8 mouse cellular contexts compared by ENCODE assay signal in the genomic region with DNA sequence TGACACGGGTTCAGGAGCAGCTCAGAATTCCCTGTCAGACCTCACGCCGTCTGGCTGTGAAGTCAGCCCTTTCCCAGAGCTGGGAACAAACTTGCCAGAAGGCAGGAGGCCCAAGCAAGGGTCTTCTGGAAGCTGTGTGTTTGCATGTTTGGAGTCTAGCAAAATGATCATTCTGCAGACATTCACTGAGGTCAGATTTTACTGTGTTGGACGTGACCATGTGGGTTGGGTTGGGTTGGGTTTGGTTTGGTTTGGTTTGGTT. TPM values are rescaled to one million over a fixed set of nuclear protein-coding genes. Genes with fewer than 3 reads are reported as not detected.
DNase-seq lines count a peak whose midpoint lies in the region; ATAC-seq and TF ChIP-seq lines count a peak whose summit lies in the region.

No protein-coding gene starts in this region.

- no peak overlapping the region for H3ac ChIP-seq in myocyte (ENCODE audit: control insufficient read depth, insufficient read length)

- peak overlapping the region; percentile 99 for H3K27ac ChIP-seq in kidney, embryonic 16.5 days (ENCODE audit: low read length)
- peak overlapping the region; percentile 97 for H3K27ac ChIP-seq in embryonic facial prominence, embryonic 12.5 days
- peak overlapping the region; percentile 90 for H3K27ac ChIP-seq in intestine, embryonic 14.5 days (ENCODE audit: low read depth)

- 23% methylated on average over 4 of the region's 4 CpGs for WGBS in kidney, embryonic 16.5 days
- 39% methylated on average over 4 of the region's 4 CpGs for WGBS in embryonic facial prominence, embryonic 12.5 days
- 27% methylated on average over 4 of the region's 4 CpGs for WGBS in intestine, embryonic 14.5 days

- H3K79me2 ChIP-seq in myocyte (ENCODE audit: control insufficient read depth, insufficient read depth) = no peaks in the 10 kb centered on the region

- H3K4me3 ChIP-seq in kidney, embryonic 16.5 days (ENCODE audit: low read length) = no peak overlapping the region
- no peak overlapping the region for H3K4me3 ChIP-seq in embryonic facial prominence, embryonic 12.5 days
- H3K4me3 ChIP-seq in intestine, embryonic 14.5 days (ENCODE audit: low read depth, low read length) = no peak overlapping the region
- H3K4me3 ChIP-seq in myocyte = no peak overlapping the region

- peak overlapping the region; percentile 56 for H3K9ac ChIP-seq in kidney, embryonic 16.5 days (replicated peaks; ENCODE audit: low read length)
- H3K9ac ChIP-seq in embryonic facial prominence, embryonic 12.5 days = peak overlapping the region; percentile 4; the same call in 1 of the 2 replicates
- peak overlapping the region; percentile 27 for H3K9ac ChIP-seq in intestine, embryonic 14.5 days (ENCODE audit: low read length)

- no peak for ATAC-seq in kidney, embryonic 16.5 days (ENCODE audit: low FRiP score, low TSS enrichment)
- no peak for ATAC-seq in embryonic facial prominence, embryonic 12.5 days (ENCODE audit: insufficient number of reproducible peaks, insufficient read depth, low FRiP score, low TSS enrichment)
- no peak for ATAC-seq in intestine, embryonic 14.5 days (replicated peaks; ENCODE audit: low FRiP score, low TSS enrichment, low read depth)
- no peak for ATAC-seq in inflammation-experienced regulatory T-cells, adult 6 months

- peaks cover 61% of the 10 kb centered on the region for H3K4me1 ChIP-seq in kidney, embryonic 16.5 days (ENCODE audit: insufficient read depth, low read length)
- H3K4me1 ChIP-seq in embryonic facial prominence, embryonic 12.5 days = peaks cover 60% of the 10 kb centered on the region
- peaks cover 35% of the 10 kb centered on the region for H3K4me1 ChIP-seq in intestine, embryonic 14.5 days (replicated peaks; ENCODE audit: control insufficient read depth, insufficient read depth, low read length)

- 0 out of 2 replicates have a peak overlapping the region, but pooled peaks have one; percentile 15 for H3K4me2 ChIP-seq in kidney, embryonic 16.5 days (replicated peaks; ENCODE audit: low read depth, low read length)
- H3K4me2 ChIP-seq in embryonic facial prominence, embryonic 12.5 days (replicated peaks) = peak overlapping the region; percentile 31; the same call in 1 of the 2 replicates
- peak overlapping the region; percentile 7; the same call in 1 of the 2 replicates for H3K4me2 ChIP-seq in intestine, embryonic 14.5 days (ENCODE audit: low read length)
- H3K4me2 ChIP-seq in myocyte (ENCODE audit: low read depth) = peak overlapping the region; percentile 64

- peaks cover 17% of the 10 kb centered on the region for H3K36me3 ChIP-seq in kidney, embryonic 16.5 days (ENCODE audit: insufficient read depth, low read length)
- peaks cover 27% of the 10 kb centered on the region for H3K36me3 ChIP-seq in embryonic facial prominence, embryonic 12.5 days
- H3K36me3 ChIP-seq in intestine, embryonic 14.5 days (ENCODE audit: control insufficient read depth, insufficient read depth, low read length) = peaks cover 35% of the 10 kb centered on the region
- peaks cover 11% of the 10 kb centered on the region for H3K36me3 ChIP-seq in myocyte (ENCODE audit: control insufficient read depth, insufficient read depth)

- no peak for DNase-seq in kidney, postnatal 10 days
- DNase-seq in intestine, embryonic 14.5 days (ENCODE audit: low spot score) = no peak
- no peak for DNase-seq in right cerebral cortex, adult 2 months (ENCODE audit: low spot score in 2 of 2)
- DNase-seq in frontal cortex, postnatal 36 days (ENCODE audit: low spot score in 2 of 2) = no peak

- H3K9me3 ChIP-seq in kidney, embryonic 16.5 days (ENCODE audit: low read length) = no peaks in the 10 kb centered on the region
- no peaks in the 10 kb centered on the region for H3K9me3 ChIP-seq in embryonic facial prominence, embryonic 12.5 days
- no peaks in the 10 kb centered on the region for H3K9me3 ChIP-seq in intestine, embryonic 14.5 days (ENCODE audit: control insufficient read depth, low read length)

- no peaks in the 10 kb centered on the region for H3K27me3 ChIP-seq in kidney, embryonic 16.5 days (ENCODE audit: insufficient read depth, low read length)
- H3K27me3 ChIP-seq in embryonic facial prominence, embryonic 12.5 days = no peaks in the 10 kb centered on the region
- H3K27me3 ChIP-seq in intestine, embryonic 14.5 days (replicated peaks; ENCODE audit: control insufficient read depth, insufficient read depth, low read length) = no peaks in the 10 kb centered on the region
- no peaks in the 10 kb centered on the region for H3K27me3 ChIP-seq in myocyte (ENCODE audit: control insufficient read depth, insufficient read depth, insufficient read length)

- peak; percentile 7 for TF ChIP-seq POLR2A in myocyte (IDR thresholded peaks at IDR 0.05; ENCODE audit: insufficient read length, low read depth)

TF ChIP-seq in myocyte, 11 proteins besides CTCF, POLR2A, EP300 and RAD21:
- TF ChIP-seq REST (IDR thresholded peaks at IDR 0.05; ENCODE audit: insufficient read depth, insufficient read length) (no peak), TCF12 (IDR thresholded peaks at IDR 0.05; ENCODE audit: insufficient read depth, poor library complexity, severe bottlenecking) (no peak), SRF (IDR thresholded peaks at IDR 0.05; ENCODE audit: control insufficient read depth, insufficient read length, low read depth) (no peak), POLR2AphosphoS2 (IDR thresholded peaks at IDR 0.05; ENCODE audit: insufficient read length, low read depth) (no peak), TCF3 (IDR thresholded peaks at IDR 0.05; ENCODE audit: insufficient read length, low read depth) (no peak), MYOD1 (IDR thresholded peaks at IDR 0.05; ENCODE audit: control insufficient read depth in 1 of 3, insufficient read length in 2 of 3, low read depth in 2 of 3) (no peak), MAX (IDR thresholded peaks at IDR 0.05; ENCODE audit: low read depth) (no peak), CEBPB (IDR thresholded peaks at IDR 0.05; ENCODE audit: insufficient read depth, poor library complexity, severe bottlenecking) (no peak), USF1 (IDR thresholded peaks at IDR 0.05; ENCODE audit: low read depth) (no peak), MYOG (IDR thresholded peaks at IDR 0.05; ENCODE audit: control insufficient read depth in 1 of 3, insufficient read depth in 1 of 3, insufficient read length in 2 of 3, low read depth in 2 of 3) (no peak), E2F4 (IDR thresholded peaks at IDR 0.05; ENCODE audit: insufficient read depth) (no peak)

RNA-seq across cellular contexts. Expression of a gene that starts 20.7 kb away (rescaled TPM):
- polyA plus RNA-seq in kidney, embryonic 16.5 days (2015; fragmentation: Nextera tagmentation; extraction: Ambion mirVana) = 30.1 and 32.9 TPM in 2 replicates
- polyA plus RNA-seq in embryonic facial prominence, embryonic 12.5 days (2016; fragmentation: Nextera tagmentation; extraction: Ambion mirVana) = 18.9 and 19.9 TPM in 2 replicates
- polyA plus RNA-seq in intestine, embryonic 14.5 days (2014; fragmentation: Nextera tagmentation; extraction: Ambion mirVana) = 27.5 and 28.6 TPM in 2 replicates
- 45.2 TPM for polyA plus RNA-seq in myocyte (2012; fragmentation: generic; extraction: Trizol)
- 10 to 100 TPM; 15.7 to 18.1 (median 17.4) TPM for polyA plus RNA-seq in inflammation-experienced regulatory T-cells, adult 6 months (2017; shearing (Covaris generic))

RNA-seq across cellular contexts. Expression of a gene that starts 51.5 kb away (rescaled TPM):
- polyA plus RNA-seq in kidney, embryonic 16.5 days (2015; fragmentation: Nextera tagmentation; extraction: Ambion mirVana) = 30.6 and 31.9 TPM in 2 replicates
- 81.2 and 92.3 TPM in 2 replicates for polyA plus RNA-seq in embryonic facial prominence, embryonic 12.5 days (2016; fragmentation: Nextera tagmentation; extraction: Ambion mirVana)
- 2.0 and 3.0 TPM in 2 replicates for polyA plus RNA-seq in intestine, embryonic 14.5 days (2014; fragmentation: Nextera tagmentation; extraction: Ambion mirVana)
- 266 TPM for polyA plus RNA-seq in myocyte (2012; fragmentation: generic; extraction: Trizol)
- 10 to 100 TPM; 11.5 to 25.9 (median 14.4) TPM for polyA plus RNA-seq in inflammation-experienced regulatory T-cells, adult 6 months (2017; shearing (Covaris generic))

Comparison
In these comparisons a context has a peak if more than half of its experiments do, and no peak if none do; other contexts are left out.
1. H3K4me2 ChIP-seq: peak in every context shown above with its lines; median percentile 64 in myocyte; 31 in embryonic facial prominence, embryonic 12.5 days; 15 in kidney, embryonic 16.5 days; 7 in intestine, embryonic 14.5 days.
2. H3K9ac ChIP-seq: peak in every context shown above with its lines; median percentile 56 in kidney, embryonic 16.5 days; 27 in intestine, embryonic 14.5 days; 4 in embryonic facial prominence, embryonic 12.5 days.